Mouse (Mus musculus) heart, embryonic 10.5 days (tissue): ENCODE measurements at regions not wholly inside any gene's neighbourhood (a gene's known extent, or its start where the extent isn't known, plus 50 kb on each side); places are given as distances from the start of the nearest gene placed in this dataset.

Source experiments
- DNase-seq: peaks from one replicate; pipeline ENCODE4 v3.0.0-alpha.2; 2017; ENCODE audit warnings: low spot score
- H3K27ac ChIP-seq: fragments of 300-500 bp; sonication (generic); 2 replicates; pipeline ENCODE4 v1.5.1; 2016; ENCODE audit warnings: mild to moderate bottlenecking
- H3K27me3 ChIP-seq: fragments of 300-500 bp; sonication (generic); 2 replicates; pipeline ENCODE4 v1.6.1; 2016; ENCODE audit warnings: mild to moderate bottlenecking; ENCODE audit not compliant: poor library complexity, insufficient read depth, severe bottlenecking
- H3K36me3 ChIP-seq: fragments of 300-500 bp; sonication (generic); 2 replicates; pipeline ENCODE4 v1.6.1; 2016; ENCODE audit warnings: mild to moderate bottlenecking, moderate library complexity
- H3K4me1 ChIP-seq: fragments of 300-500 bp; sonication (generic); 2 replicates; pipeline ENCODE4 v1.6.1; 2016; ENCODE audit warnings: mild to moderate bottlenecking
- H3K4me3 ChIP-seq: fragments of 300-500 bp; sonication (generic); 2 replicates; pipeline ENCODE4 v1.5.1; 2016; ENCODE audit warnings: mild to moderate bottlenecking, moderate library complexity
- H3K9me3 ChIP-seq: fragments of 300-500 bp; sonication (generic); 2 replicates; pipeline ENCODE4 v1.6.1; 2016; ENCODE audit warnings: mild to moderate bottlenecking, moderate library complexity
- WGBS: fragments of 180-500 bp; shearing (Covaris S2); methylation state at CpG from one replicate; pipeline ENCODE4 v1.1.7; 2016; 5-methylcytosine and 5-hydroxymethylcytosine counted together

GRCm38 (mm10) chr1:121046581-121046980 lies 285.8 kb downstream of the Insig2 start:
- Histone ChIP-seq H3K4me3 (no peak overlapping the region), H3K9me3 (no peaks in the 10 kb centered on the region), H3K36me3 (no peaks in the 10 kb centered on the region), H3K4me1 (no peaks in the 10 kb centered on the region), H3K27ac (no peak overlapping the region), H3K27me3 (peaks cover 15% of the 10 kb centered on the region; the same call in 1 of the 2 replicates)
- 72% methylated on average over 6 of the region's 6 CpGs for WGBS
- DNase-seq: no peak

DNA sequence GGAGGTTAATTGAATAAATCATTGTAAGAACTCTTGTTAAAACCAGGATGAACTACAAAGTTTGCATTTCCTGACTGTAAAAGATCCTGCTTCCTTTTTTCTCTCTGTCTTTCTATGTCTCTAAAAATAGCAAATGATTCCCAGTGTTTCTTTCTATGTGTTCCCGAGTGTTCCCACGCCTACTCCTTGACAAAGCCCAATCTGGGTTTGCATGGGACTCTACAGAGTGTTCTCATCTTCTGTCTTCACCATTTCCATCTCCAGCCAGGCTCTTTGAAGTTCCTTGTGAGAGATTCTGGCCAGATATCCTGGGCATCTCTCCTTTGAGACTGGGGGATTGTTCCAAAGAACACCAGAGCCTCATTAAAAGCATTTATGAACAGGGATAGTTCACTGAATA lies 285.0 kb downstream of the Insig2 start:
- Histone ChIP-seq H3K4me1 (no peaks in the 10 kb centered on the region), H3K9me3 (no peaks in the 10 kb centered on the region), H3K36me3 (no peaks in the 10 kb centered on the region), H3K4me3 (no peak overlapping the region), H3K27me3 (peaks cover 18% of the 10 kb centered on the region; the same call in 1 of the 2 replicates), H3K27ac (no peak overlapping the region)
- DNase-seq: no peak
- 28% methylated on average over 2 of the region's 2 CpGs for WGBS

- WGBS: 77% methylated on average over 4 of the region's 4 CpGs
- Histone ChIP-seq H3K4me1 (no peaks in the 10 kb centered on the region), H3K9me3 (no peaks in the 10 kb centered on the region), H3K27ac (no peak overlapping the region), H3K4me3 (no peak overlapping the region), H3K36me3 (no peaks in the 10 kb centered on the region), H3K27me3 (peaks cover 20% of the 10 kb centered on the region; the same call in 1 of the 2 replicates)
- no peak for DNase-seq
Measured at GRCm38 (mm10) chr1:121049684-121050083, 282.7 kb downstream of the Insig2 start.

DNA sequence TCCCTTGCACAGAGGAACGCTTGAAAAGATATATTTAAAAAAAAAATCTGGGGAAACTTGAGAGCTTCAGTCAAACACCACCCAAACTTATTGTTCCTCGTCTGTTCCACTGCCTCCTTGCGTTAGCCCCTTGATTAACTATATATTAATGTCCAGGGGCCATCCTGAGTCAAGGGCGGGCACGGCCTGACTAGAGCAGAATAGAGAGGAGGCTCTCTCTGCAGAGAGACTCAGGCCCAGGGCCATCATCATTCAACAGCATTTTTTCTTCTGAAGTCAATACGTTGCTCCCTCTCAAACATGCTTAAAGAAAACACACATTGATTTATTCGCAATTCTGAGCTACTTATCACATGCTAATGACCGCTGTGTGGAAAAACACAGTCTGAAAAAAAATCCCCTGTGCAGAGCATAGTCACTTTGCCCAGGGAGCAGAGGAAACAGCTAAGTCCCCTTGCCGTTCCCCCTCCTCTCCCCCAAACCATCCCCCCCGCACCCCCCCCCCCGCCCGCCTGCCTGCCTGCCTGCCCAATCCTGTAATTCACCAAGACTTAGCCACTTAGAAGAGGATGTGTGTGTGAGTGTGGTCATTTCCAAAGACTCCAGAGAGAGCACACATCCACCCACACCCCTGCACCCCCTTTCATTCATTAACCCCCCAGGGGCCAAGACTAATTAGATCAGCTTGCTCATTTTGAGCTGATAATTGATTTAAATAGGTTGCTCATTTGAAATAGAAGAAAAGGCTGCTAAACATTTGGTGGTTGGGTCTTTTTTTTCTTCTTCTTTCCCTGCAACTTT lies 281.5 kb downstream of the Insig2 start:
- Histone ChIP-seq H3K27ac (no peak overlapping the region), H3K9me3 (no peaks in the 10 kb centered on the region), H3K36me3 (no peaks in the 10 kb centered on the region), H3K27me3 (peaks cover 20% of the 10 kb centered on the region; the same call in 1 of the 2 replicates), H3K4me1 (no peaks in the 10 kb centered on the region), H3K4me3 (no peak overlapping the region)
- DNase-seq: no peak
- 42% methylated on average over 11 of the region's 12 CpGs for WGBS

- Histone ChIP-seq H3K9me3 (no peaks in the 10 kb centered on the region), H3K36me3 (no peaks in the 10 kb centered on the region), H3K4me1 (no peaks in the 10 kb centered on the region), H3K4me3 (no peak overlapping the region), H3K27ac (no peak overlapping the region), H3K27me3 (peaks cover 20% of the 10 kb centered on the region; the same call in 1 of the 2 replicates)
- peak; percentile 27 for DNase-seq
- 53% methylated on average over 6 of the region's 6 CpGs for WGBS
Measured at GRCm38 (mm10) chr1:121051496-121052119, 280.8 kb downstream of the Insig2 start.

GRCm38 (mm10) chr1:121052120-121052501 lies 280.3 kb downstream of the Insig2 start:
- no peaks in the 10 kb centered on the region for H3K9me3 ChIP-seq
- no peak overlapping the region for H3K4me3 ChIP-seq
- WGBS: 71% methylated on average over 5 of the region's 5 CpGs
- no peak overlapping the region for H3K27ac ChIP-seq
- DNase-seq: peak; percentile 24
- peaks cover 20% of the 10 kb centered on the region; the same call in 1 of the 2 replicates for H3K27me3 ChIP-seq
- H3K4me1 ChIP-seq: no peaks in the 10 kb centered on the region
- no peaks in the 10 kb centered on the region for H3K36me3 ChIP-seq

- H3K9me3 ChIP-seq: no peaks in the 10 kb centered on the region
- H3K4me1 ChIP-seq: no peaks in the 10 kb centered on the region
- no peak overlapping the region for H3K4me3 ChIP-seq
- peaks cover 20% of the 10 kb centered on the region; the same call in 1 of the 2 replicates for H3K27me3 ChIP-seq
- no peaks in the 10 kb centered on the region for H3K36me3 ChIP-seq
- 43% methylated on average over 11 of the region's 11 CpGs for WGBS
- peak; percentile 76 for DNase-seq
- H3K27ac ChIP-seq: no peak overlapping the region
Measured at GRCm38 (mm10) chr1:121053692-121054091, 278.7 kb downstream of the Insig2 start.

- 0 out of 2 replicates have a peak, but pooled peaks cover 3% of the 10 kb centered on the region for H3K27me3 ChIP-seq
- no peaks in the 10 kb centered on the region for H3K9me3 ChIP-seq
- DNase-seq: no peak
- H3K4me3 ChIP-seq: no peak overlapping the region
- 59% methylated on average over 1 of the region's 1 CpGs for WGBS
- H3K27ac ChIP-seq: no peak overlapping the region
- no peaks in the 10 kb centered on the region for H3K36me3 ChIP-seq
- no peaks in the 10 kb centered on the region for H3K4me1 ChIP-seq
Measured at GRCm38 (mm10) chr1:121074569-121074968, 257.8 kb downstream of the Insig2 start.

DNA sequence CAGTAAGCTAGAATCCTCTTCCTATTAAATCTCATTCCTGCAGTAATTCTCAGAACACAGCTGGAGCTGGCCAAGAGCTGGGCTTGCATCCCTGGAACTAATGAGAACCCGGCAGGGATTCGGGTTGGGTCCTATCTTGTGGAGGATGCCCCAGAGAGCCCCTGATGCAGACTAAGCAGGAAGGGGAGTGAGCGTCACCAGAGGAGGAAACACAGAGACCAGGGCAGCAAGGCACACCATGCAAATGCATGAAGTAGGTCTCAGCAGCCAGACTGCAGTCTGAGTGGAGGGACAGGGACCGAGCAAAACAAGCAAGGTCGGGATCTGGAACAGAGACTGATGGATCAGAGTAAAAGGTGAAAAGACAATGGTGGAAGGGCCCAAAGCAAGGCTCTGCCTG lies 249.6 kb downstream of the Insig2 start:
- H3K27me3 ChIP-seq: no peaks in the 10 kb centered on the region; the same call in 1 of the 2 replicates
- 19% methylated on average over 5 of the region's 5 CpGs for WGBS
- no peak overlapping the region for H3K4me3 ChIP-seq
- H3K27ac ChIP-seq: no peak overlapping the region
- no peaks in the 10 kb centered on the region for H3K9me3 ChIP-seq
- no peaks in the 10 kb centered on the region for H3K36me3 ChIP-seq
- H3K4me1 ChIP-seq: peaks cover 5% of the 10 kb centered on the region; the same call in 1 of the 2 replicates
- DNase-seq: no peak

DNA sequence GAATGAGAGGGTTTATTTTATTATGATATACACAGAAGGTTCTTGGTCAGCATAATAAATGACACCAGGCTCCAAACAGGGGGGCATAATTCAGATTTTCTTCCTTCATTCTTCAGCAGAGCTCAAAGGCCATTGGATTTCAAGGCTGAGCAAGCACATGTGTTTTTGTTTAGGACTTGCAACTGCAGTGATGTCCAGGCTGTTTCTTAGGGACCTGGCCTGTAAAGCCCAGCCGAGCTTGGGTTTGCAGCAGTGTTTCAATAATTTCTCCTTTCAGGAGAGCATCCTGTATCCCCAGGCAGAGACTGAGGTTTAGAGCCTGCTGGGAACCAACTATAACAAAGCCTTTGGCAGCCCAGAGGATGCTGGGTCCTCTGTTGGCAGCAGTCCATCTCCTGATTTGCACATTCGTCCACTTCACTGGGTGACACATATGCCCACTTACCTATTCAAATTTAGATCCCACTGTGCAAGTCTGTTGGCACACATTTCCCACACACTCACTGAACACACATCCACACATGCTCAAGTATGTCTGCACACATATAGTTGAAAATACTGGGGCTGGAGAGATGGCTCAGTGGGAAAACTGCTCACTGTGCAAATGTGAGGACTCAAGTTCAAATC lies 247.2 kb downstream of the Insig2 start:
- Histone ChIP-seq H3K27ac (no peak overlapping the region), H3K4me3 (no peak overlapping the region), H3K9me3 (no peaks in the 10 kb centered on the region), H3K4me1 (peaks cover 5% of the 10 kb centered on the region; the same call in 1 of the 2 replicates), H3K36me3 (no peaks in the 10 kb centered on the region), H3K27me3 (no peaks in the 10 kb centered on the region; the same call in 1 of the 2 replicates)
- no peak for DNase-seq
- 66% methylated on average over 2 of the region's 2 CpGs for WGBS

- WGBS: 19% methylated on average over 7 of the region's 7 CpGs
- no peak for DNase-seq
- Histone ChIP-seq H3K4me1 (peaks cover 5% of the 10 kb centered on the region; the same call in 1 of the 2 replicates), H3K4me3 (no peak overlapping the region), H3K9me3 (no peaks in the 10 kb centered on the region), H3K27ac (no peak overlapping the region), H3K27me3 (no peaks in the 10 kb centered on the region; the same call in 1 of the 2 replicates), H3K36me3 (no peaks in the 10 kb centered on the region)
Measured at GRCm38 (mm10) chr1:121087124-121087887, 245.1 kb downstream of the Insig2 start.

DNA sequence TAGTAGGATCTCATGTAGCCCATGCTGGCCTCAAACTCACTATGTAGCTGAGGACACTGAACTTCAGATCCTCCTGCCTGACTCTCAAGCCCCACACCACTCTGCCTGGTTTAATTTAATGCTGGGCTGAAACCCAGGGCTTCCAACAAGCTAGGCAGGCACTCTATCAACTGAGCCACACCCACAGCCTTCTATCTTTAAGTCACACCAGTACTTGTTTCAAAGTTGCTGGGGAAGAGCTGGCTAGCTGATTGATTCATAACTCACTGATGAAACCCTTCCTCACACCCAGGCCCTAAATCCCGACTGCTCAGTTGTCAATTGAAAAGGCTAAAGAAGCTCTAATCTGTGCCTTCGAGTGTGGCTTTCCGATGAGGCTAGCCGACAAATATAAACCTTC lies 241.8 kb downstream of the Insig2 start:
- DNase-seq: no peak
- H3K27me3 ChIP-seq: no peaks in the 10 kb centered on the region
- peaks cover 5% of the 10 kb centered on the region; the same call in 1 of the 2 replicates for H3K4me1 ChIP-seq
- H3K9me3 ChIP-seq: no peaks in the 10 kb centered on the region
- H3K4me3 ChIP-seq: no peak overlapping the region
- no peaks in the 10 kb centered on the region for H3K36me3 ChIP-seq
- WGBS: 81% methylated on average over 4 of the region's 4 CpGs
- no peak overlapping the region for H3K27ac ChIP-seq
